Mouse (Mus musculus): ENCODE measurements around the gene Macrod1.
A peak's percentile ranks its signal among the peaks of the same experiment; 100 is the strongest.

Macrod1 gene

GRCm38 (mm10) chr19:7204898-7205297 is 148.3 kb downstream of the Macrod1 start:
- DNase-seq: no peak

DNA sequence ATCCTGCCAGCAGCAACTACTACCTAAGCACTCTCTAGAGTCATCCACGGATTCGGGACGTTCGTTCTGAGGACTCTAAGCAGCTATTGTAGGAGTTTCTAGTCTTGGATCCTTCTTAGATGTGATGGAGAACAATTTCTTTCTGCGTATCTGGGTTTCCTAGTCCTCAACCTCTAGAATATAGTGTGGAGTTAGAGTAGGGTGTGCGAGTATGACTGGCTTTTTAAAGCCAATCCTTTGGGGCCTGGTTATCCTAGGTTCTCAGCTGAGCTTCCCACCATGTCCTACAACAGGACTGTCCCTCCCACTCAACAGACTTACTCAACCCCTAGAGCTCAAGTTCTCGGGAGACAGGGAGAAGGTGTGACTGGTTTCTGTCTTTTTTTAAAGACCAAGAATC is 148.7 kb downstream of the Macrod1 start:
- DNase-seq: no peak

- DNase-seq: peak; percentile 89 to 93
Observed at GRCm38 (mm10) chr19:7205753-7206736, 149.4 kb downstream of the Macrod1 start, which contains the start of gene Otub1. Otub1 (minus strand) TSS chr19:7206316.

- DNase-seq: no peak
Observed at GRCm38 (mm10) chr19:7209907-7210646, 153.5 kb downstream of the Macrod1 start.

GRCm38 (mm10) chr19:7212216-7212615 is 155.6 kb downstream of the Macrod1 start:
- DNase-seq: no peak

DNA sequence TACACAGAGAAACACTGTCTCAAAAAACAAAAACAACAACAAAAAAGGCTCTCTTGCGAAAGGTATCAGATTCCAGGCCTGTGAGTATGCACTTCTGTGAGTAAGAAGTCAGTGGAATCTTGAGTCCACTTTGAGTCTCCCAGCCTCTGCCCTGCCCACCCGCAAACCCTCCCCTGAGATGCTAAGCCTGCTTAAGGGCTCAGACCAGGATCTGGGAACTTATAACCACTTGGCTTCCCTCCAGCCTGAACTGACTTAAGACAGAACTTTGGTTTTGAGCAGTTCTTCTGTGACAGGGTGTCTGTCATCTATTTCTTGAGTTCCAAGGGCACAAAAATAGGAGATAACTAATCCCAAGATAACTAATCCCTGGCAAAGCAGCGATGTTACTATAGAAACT is 156.4 kb downstream of the Macrod1 start:
- no peak for DNase-seq

DNA sequence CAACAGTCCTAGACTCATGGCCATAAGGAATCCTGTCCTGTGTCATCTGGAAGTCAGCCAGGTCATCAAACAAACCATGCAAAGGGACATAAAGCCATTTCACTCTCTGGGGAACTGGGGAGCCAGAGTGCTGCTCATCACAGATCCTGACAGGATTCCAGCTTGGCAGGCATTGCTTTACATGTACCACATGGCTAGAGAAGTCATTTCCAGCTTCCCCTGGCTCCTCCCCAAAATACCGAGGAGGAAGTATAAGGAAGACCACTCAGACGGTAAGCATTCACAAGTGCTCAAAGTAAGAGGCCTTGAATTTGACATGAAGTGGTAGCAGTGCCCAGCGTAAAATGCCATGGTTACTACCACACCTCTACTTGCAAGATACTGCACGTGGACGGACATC is 157.9 kb downstream of the Macrod1 start:
- no peak for DNase-seq

- peak; percentile 87 to 91 for DNase-seq
Observed at GRCm38 (mm10) chr19:7217162-7217925, 160.7 kb downstream of the Macrod1 start, which contains the start of gene Cox8a. Cox8a (minus strand) TSS chr19:7217616.

DNA sequence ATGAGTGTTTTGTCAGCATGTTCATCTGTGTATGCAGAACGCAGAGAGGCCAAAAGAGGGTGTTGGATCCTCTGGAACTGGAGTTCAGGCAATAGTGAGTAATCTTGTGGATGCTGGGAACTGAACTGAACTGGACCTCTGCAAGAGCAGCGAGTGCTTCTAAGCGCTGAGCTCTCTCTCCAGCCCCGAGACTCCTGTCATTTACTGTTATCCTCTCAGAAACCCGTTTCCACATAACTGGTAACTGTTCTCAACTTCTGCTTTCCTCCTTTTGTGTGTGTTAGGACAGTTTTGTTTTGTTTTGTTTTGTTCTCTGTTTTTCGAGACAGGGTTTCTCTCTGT is 161.3 kb downstream of the Macrod1 start:
- DNase-seq: no peak

DNA sequence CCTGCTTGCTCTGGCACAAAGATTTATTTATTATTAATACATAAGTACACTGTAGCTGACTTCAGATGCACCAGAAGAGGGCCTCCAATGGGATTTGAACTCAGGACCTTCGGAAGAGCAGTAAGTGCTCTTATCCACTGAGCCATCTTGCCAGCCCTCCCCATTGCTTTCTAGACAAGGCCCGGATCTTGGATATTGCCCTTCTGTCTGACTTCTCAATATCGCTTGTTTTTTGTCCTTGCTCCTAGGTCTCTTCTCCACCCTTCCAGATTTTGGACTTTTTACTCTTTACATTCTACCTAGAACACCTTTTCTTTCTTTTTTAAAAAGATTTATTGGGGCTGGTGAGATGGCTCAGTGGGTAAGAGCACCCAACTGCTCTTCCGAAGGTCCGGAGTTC is 162.1 kb downstream of the Macrod1 start:
- no peak for DNase-seq

- no peak for DNase-seq
Observed at GRCm38 (mm10) chr19:7222196-7222595, 165.6 kb downstream of the Macrod1 start.

GRCm38 (mm10) chr19:7223488-7223887 is 166.9 kb downstream of the Macrod1 start:
- DNase-seq: no peak

- no peak for DNase-seq
Observed at GRCm38 (mm10) chr19:7224253-7224652, 167.6 kb downstream of the Macrod1 start.

DNA sequence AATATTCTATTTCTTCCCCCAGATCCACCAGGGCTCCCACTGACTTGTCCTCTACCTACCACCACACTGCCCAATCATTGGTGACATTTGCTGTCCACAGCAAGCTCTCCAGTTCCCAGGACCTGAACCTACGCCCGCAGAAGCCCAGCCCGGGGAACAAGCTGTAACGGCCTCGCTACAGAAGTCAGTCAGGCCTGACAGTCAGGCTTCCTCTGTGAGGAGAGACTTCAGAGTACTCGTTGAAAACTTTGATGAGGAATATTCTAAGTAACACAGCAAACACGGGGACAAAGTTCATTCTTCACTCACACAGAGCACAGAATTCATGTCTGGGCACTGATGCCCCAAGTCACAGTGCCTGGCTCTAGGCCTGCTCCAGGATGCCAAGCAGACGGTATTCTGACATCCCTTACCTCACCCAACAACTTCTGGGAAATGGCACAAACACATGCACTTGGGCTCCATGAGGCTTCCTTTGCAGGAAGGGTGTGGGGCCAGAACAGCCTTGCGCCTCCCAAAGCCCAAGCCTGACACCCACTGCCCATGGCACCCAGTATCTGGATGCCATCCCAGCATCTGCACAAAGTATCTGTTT is 168.6 kb downstream of the Macrod1 start:
- DNase-seq: no peak

DNA sequence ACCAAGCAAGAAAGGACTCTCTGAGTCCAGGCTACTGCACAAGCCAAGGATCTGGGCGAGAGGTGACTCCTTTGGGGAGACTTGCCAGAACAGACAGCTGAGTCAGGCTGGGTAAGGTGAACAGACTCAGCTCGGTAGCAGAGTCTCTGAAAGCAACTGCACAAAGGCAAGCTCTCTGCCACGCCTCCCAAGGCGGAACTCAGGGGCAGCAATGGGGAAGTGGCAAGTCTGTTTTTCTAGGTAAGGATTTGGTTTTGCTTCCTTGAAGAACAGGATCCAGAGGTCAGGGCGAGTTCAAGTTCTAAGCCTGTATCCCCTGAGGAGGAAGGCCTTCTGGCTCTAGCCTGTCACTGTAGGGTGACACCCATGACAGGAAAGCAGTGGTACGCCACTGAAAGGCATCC is 169.9 kb downstream of the Macrod1 start:
- DNase-seq: no peak

DNA sequence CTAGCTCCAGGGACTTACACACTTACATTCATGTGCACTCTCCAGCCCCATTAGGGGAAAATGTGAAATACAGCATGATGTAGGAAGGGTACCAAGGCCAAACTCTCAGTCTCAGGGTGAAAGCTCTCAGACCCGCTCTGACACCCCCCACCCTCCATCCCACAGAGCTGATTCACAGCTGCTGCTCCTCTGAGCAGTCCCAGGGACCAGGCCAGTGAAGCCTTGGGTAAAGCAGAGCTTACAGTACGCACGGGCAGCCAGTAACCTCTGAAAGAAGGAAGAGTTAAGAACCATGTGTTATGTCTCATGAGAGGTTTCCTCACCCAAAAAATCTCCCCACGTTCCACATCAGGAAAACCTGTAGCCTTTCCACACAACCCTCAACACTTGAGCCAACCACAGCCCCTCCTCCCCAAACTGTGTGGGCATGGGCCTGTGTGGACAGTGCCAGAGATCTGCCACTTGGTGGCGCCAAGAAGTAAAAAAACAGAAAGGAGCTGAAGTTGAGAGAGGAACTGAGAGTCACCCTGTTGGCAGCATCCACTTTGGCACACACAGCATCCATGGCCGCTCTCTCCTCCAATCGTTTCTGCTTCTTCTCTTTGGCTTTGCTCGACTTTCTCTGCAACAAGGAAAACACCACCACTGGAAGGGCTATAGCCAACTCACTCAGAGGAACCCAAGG is 178.1 kb downstream of the Macrod1 start:
- peak; percentile 75 to 79 for DNase-seq

GRCm38 (mm10) chr19:7235461-7235860 is 178.9 kb downstream of the Macrod1 start:
- no peak for DNase-seq

DNA sequence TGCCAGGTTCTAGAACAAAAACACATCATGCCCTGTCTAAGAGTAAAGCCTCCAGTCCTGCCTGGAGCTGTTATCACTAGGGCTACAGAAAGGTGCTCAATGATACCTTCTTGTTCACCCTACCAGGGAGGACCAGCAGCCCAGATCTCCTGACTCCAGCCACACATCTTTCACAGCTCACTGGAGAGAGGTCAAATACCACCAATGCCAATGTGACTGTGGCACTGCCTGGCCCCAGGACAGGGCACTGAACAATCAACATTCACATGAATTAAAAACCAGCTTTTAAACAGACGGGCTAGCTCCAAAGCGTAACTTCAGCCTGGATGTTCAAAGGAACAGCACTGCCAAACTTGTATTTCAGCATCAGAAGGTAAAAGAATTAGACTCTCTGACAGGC is 179.4 kb downstream of the Macrod1 start:
- DNase-seq: no peak

- DNase-seq: no peak
Observed at GRCm38 (mm10) chr19:7236742-7237141, 180.1 kb downstream of the Macrod1 start.

DNA sequence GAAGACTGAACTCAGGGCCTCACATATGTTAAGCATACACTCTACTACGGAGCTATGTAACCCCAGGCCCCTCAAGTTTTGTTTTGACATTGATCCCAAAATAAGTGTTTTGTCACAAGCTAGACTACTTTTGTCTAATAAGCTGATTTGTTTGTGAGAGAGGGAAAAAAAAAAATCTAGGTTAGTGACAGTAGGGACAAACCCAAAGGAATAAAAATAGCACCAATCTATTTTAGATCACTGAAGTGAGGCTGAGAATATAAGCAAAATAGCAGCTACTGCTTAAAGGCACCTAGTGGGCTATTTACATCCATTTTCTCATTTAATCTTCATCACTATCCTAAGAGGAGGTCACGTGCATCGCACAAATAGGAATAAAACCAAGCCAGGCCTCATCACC is 183.0 kb downstream of the Macrod1 start:
- no peak for DNase-seq

DNA sequence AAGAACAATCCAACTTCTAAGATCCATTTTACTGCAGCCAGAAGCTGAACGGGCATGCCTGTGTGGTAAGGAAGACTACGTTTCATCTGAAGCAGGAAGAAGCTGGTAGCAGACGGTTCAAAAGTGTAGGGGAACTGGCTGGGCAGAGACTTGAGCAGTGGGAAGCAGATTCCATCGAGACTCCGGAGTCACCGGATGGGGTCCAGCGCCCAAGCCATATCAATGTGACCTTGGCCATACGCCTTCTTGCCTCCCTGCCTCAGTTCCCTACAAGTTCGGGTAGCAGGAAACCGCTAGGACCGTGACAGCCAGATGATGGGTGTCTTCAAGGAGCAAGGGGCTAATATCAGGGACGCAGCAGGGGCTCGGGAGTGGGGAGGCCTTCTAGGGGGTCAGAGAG is 183.7 kb downstream of the Macrod1 start:
- DNase-seq: peak in 1 of 2 experiments; percentile 29
